ENCODE assay signal across 8 mouse cellular contexts in the genomic region with DNA sequence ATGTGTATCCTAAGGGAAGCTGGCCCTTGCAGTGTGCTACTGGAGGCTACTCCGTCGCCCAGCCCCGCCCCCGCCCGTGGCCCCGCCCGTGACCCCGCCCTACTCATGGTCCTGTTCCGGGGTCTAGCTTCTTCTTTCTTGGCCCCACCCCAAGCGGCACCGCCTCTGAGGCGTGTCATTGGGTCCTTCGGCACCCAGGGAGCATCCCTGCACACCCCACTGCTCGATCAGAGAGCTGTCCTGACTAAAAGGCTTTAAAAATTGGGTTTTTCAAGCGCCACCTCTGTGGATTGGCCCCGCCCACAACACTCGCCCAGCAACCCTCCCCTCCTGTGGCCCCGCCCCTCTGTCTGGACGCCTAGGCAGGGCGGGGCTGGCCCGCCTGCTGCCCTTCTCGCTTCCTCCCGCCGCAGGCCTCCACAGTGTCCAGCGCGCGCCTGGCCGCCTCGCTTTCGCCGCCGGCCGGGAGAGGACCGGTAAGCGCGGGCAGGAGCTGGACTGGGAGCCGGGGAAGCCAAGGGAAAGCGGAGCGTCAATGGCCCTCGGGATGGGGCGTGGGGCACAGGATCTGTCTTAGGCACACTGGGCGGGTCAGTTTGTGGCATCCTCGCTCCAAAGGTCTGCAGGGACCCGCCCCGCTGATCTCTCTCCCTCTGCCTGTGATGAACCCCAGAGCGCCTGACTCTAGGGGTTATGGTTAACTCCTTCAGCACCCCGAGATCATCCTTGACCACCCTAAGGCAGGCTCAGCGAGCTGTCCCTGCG. TPM values are rescaled to one million over a fixed set of nuclear protein-coding genes. Genes with fewer than 3 reads are reported as not detected.
DNase-seq lines count a peak whose midpoint lies in the region; ATAC-seq and TF ChIP-seq lines count a peak whose summit lies in the region.

A gene (plus strand): TSS at position 193 of the 765 bp plus-strand sequence.

- peak within 1 kb of the TSS; percentile 75 for H3K9ac ChIP-seq in embryonic facial prominence, embryonic 13.5 days
- H3K9ac ChIP-seq in heart, adult 2 months (ENCODE audit: low read depth, low read length) = peak within 1 kb of the TSS; percentile 93
- peak within 1 kb of the TSS; percentile 66 for H3K9ac ChIP-seq in limb, embryonic 14.5 days (ENCODE audit: low read depth, low read length, severe bottlenecking)
- peak within 1 kb of the TSS; percentile 65 for H3K9ac ChIP-seq in midbrain, postnatal 0 days (replicated peaks; ENCODE audit: low read length, poor library complexity, severe bottlenecking)

- peaks cover 9% of the 10 kb centered on the region for H3K4me1 ChIP-seq in embryonic facial prominence, embryonic 13.5 days
- peaks cover 8% of the 10 kb centered on the region for H3K4me1 ChIP-seq in heart, adult 2 months (ENCODE audit: control insufficient read depth, insufficient read depth, low read length)
- H3K4me1 ChIP-seq in limb, embryonic 14.5 days (ENCODE audit: control insufficient read depth, insufficient read depth, low read length) = peaks cover 6% of the 10 kb centered on the region
- H3K4me1 ChIP-seq in midbrain, postnatal 0 days (ENCODE audit: insufficient read depth, low read length) = peaks cover 4% of the 10 kb centered on the region; the same call in 1 of the 2 replicates

- no peak within 1 kb of the TSS for H3K27ac ChIP-seq in embryonic facial prominence, embryonic 13.5 days
- H3K27ac ChIP-seq in heart, adult 2 months = peak within 1 kb of the TSS; percentile 86
- no peak within 1 kb of the TSS for H3K27ac ChIP-seq in limb, embryonic 14.5 days (replicated peaks; ENCODE audit: low read depth, low read length)
- H3K27ac ChIP-seq in midbrain, postnatal 0 days (ENCODE audit: low read depth, low read length) = peak within 1 kb of the TSS; percentile 52

- H3K36me3 ChIP-seq in embryonic facial prominence, embryonic 13.5 days = no peaks in the 10 kb centered on the region
- H3K36me3 ChIP-seq in heart, adult 2 months (ENCODE audit: control insufficient read depth, insufficient read depth, low read length) = no peaks in the 10 kb centered on the region
- H3K36me3 ChIP-seq in limb, embryonic 14.5 days (ENCODE audit: control insufficient read depth, insufficient read depth, low read length) = no peaks in the 10 kb centered on the region
- H3K36me3 ChIP-seq in midbrain, postnatal 0 days (ENCODE audit: insufficient read depth, low read length) = no peaks in the 10 kb centered on the region

- no peaks in the 10 kb centered on the region for H3K9me3 ChIP-seq in embryonic facial prominence, embryonic 13.5 days
- H3K9me3 ChIP-seq in limb, embryonic 14.5 days (ENCODE audit: control insufficient read depth, low read length) = no peaks in the 10 kb centered on the region
- H3K9me3 ChIP-seq in midbrain, postnatal 0 days (ENCODE audit: low read length) = no peaks in the 10 kb centered on the region

- H3K4me3 ChIP-seq in embryonic facial prominence, embryonic 13.5 days = peak within 1 kb of the TSS; percentile 70
- peak within 1 kb of the TSS; percentile 85 for H3K4me3 ChIP-seq in heart, adult 2 months
- peak within 1 kb of the TSS; percentile 62 for H3K4me3 ChIP-seq in limb, embryonic 14.5 days (replicated peaks; ENCODE audit: low read length)
- peak within 1 kb of the TSS; percentile 69 for H3K4me3 ChIP-seq in midbrain, postnatal 0 days (ENCODE audit: low read depth, low read length)

- peak; percentile 84 for ATAC-seq in embryonic facial prominence, embryonic 13.5 days (ENCODE audit: insufficient number of reproducible peaks, insufficient read depth, low FRiP score, low TSS enrichment, low read depth)
- peak; percentile 93 for ATAC-seq in limb, embryonic 14.5 days (ENCODE audit: low FRiP score, low read depth)
- peak; percentile 79 for ATAC-seq in midbrain, postnatal 0 days (ENCODE audit: low FRiP score)

- peak; percentile 58; the same call in 1 of the 2 replicates for TF ChIP-seq POLR2A in heart, adult 2 months (IDR thresholded peaks at IDR 0.05; ENCODE audit: insufficient read depth, low read depth, low read length)
- no peak for TF ChIP-seq POLR2A in limb, embryonic 14.5 days (IDR thresholded peaks at IDR 0.05; ENCODE audit: borderline replicate concordance, extremely low read depth, insufficient read depth, insufficient read length)

- intact Hi-C loops in heart, adult 2 months (cut with DNase I) = loop anchor here (5.0 kb wide), 1 partner anchor 48 kb away; no protein-coding TSS in a partner anchor

- no peak for TF ChIP-seq EP300 in heart, adult 2 months (IDR thresholded peaks at IDR 0.05; ENCODE audit: insufficient read depth, low read depth, low read length)

- peak; percentile 87 for DNase-seq in 3134 (ENCODE audit: extremely low read depth, insufficient read length, low spot score)
- peak; percentile 94 to 97 for DNase-seq in adrenal gland, postnatal 36 days
- peak; percentile 94 to 95 for DNase-seq in heart, adult 2 months
- peak; percentile 95 for DNase-seq in kidney, adult 9 months
- peak; percentile 84 for DNase-seq in limb, embryonic 14.5 days (ENCODE audit: low spot score)
- DNase-seq in midbrain, postnatal 0 days (ENCODE audit: low spot score) = peak; percentile 84
- DNase-seq in spleen, postnatal 14 days (ENCODE audit: low spot score in 2 of 2) = peak; percentile 78 to 84

- H3K79me2 ChIP-seq in heart, adult 2 months (replicated peaks; ENCODE audit: control insufficient read depth, insufficient read depth, low read length) = no peaks in the 10 kb centered on the region

- peaks cover 16% of the 10 kb centered on the region for H3K27me3 ChIP-seq in embryonic facial prominence, embryonic 13.5 days
- no peaks in the 10 kb centered on the region for H3K27me3 ChIP-seq in heart, adult 2 months (ENCODE audit: control insufficient read depth, insufficient read depth, low read length)
- no peaks in the 10 kb centered on the region for H3K27me3 ChIP-seq in limb, embryonic 14.5 days (ENCODE audit: control insufficient read depth, insufficient read depth, low read length)
- H3K27me3 ChIP-seq in midbrain, postnatal 0 days (ENCODE audit: insufficient read depth, low read length) = no peaks in the 10 kb centered on the region

- TF ChIP-seq CTCF in heart, adult 2 months (IDR thresholded peaks at IDR 0.05) = peak; percentile 25
- TF ChIP-seq CTCF in midbrain, postnatal 0 days (IDR thresholded peaks at IDR 0.05) = no peak

- 2% methylated on average over 49 of the region's 49 CpGs for WGBS in embryonic facial prominence, embryonic 13.5 days
- WGBS in heart, adult 2 months = 2% methylated on average over 49 of the region's 49 CpGs
- 2% methylated on average over 40 of the region's 49 CpGs for WGBS in limb, embryonic 14.5 days
- 1% methylated on average over 42 of the region's 49 CpGs for WGBS in midbrain, postnatal 0 days

- H3K4me2 ChIP-seq in embryonic facial prominence, embryonic 13.5 days = peak within 1 kb of the TSS; percentile 95
- peak within 1 kb of the TSS; percentile 93 for H3K4me2 ChIP-seq in limb, embryonic 14.5 days (replicated peaks; ENCODE audit: low read depth, low read length, severe bottlenecking)
- H3K4me2 ChIP-seq in midbrain, postnatal 0 days (ENCODE audit: low read depth, low read length, poor library complexity, severe bottlenecking) = peak within 1 kb of the TSS; percentile 83

RNA-seq across cellular contexts. Expression of the gene that starts here (rescaled TPM):
- 10 to 100 TPM; 25.5 to 70.3 TPM for total RNA-seq in adrenal gland, postnatal 36 days (2021)
- 2.8 and 4.1 TPM in 2 replicates for polyA plus RNA-seq in embryonic facial prominence, embryonic 13.5 days (2015; fragmentation: Nextera tagmentation; extraction: Ambion mirVana)
- total RNA-seq in heart, adult 2 months (2021) = 100 to 1,000 TPM in 1 of 2 experiments, 10 to 100 TPM in 1; 91.9 to 139 TPM
- 100 and 128 TPM in 2 replicates for polyA plus RNA-seq in heart, adult 2 months (2012; rRNA removed)
- polyA plus RNA-seq in limb, embryonic 14.5 days (2012; rRNA removed) = 5.9 and 6.9 TPM in 2 replicates
- polyA plus RNA-seq in limb, embryonic 14.5 days (2014; fragmentation: Nextera tagmentation; extraction: Ambion mirVana) = 5.4 and 6.4 TPM in 2 replicates
- 14.8 and 15.2 TPM in 2 replicates for total RNA-seq in midbrain, postnatal 0 days (2014; rRNA removed)
- polyA plus RNA-seq in midbrain, postnatal 0 days (2015; fragmentation: Nextera tagmentation; extraction: Ambion mirVana) = 14.4 and 14.9 TPM in 2 replicates

Comparison
In these comparisons a context has a peak if more than half of its experiments do, and no peak if none do; other contexts are left out.
1. H3K27ac ChIP-seq: peak in heart, adult 2 months (single experiment) and midbrain, postnatal 0 days (single experiment); none in embryonic facial prominence, embryonic 13.5 days (single experiment) and limb, embryonic 14.5 days (single experiment).
2. Peak in every context shown above with its lines, with median percentiles within 50 percentile points of each other: DNase-seq, ATAC-seq, H3K4me2 ChIP-seq, H3K4me3 ChIP-seq and H3K9ac ChIP-seq.